Mouse (Mus musculus): ENCODE data around the gene Ddit4l.
"Not testable (repeated sequence)": the region's sequence is repeated elsewhere in the genome, so short reads cannot be mapped to it uniquely, and the experiment has no call there.

The Ddit4l gene

GRCm38 (mm10) chr3:137647427-137648100 is 26.2 kb downstream of the Ddit4l start:
- no peak for DNase-seq

- DNase-seq = no peak
Measured at GRCm38 (mm10) chr3:137649112-137649511, 27.7 kb downstream of the Ddit4l start.

GRCm38 (mm10) chr3:137652853-137653252 is 31.4 kb downstream of the Ddit4l start:
- DNase-seq = no peak

- not testable (repeated sequence) for DNase-seq
Measured at GRCm38 (mm10) chr3:137671224-137671623, 49.8 kb downstream of the Ddit4l start, which contains the start of gene Gm21962. TSS of gene Gm21962 (plus strand) at chr3:137671524.

All from kidney, adult 11 months (tissue).